Mouse (Mus musculus) heart, postnatal 0 days (tissue): ENCODE results near the gene Smchd1. TPM values are rescaled to one million over a fixed set of nuclear protein-coding genes. Genes with fewer than 3 reads are reported as not detected.

Experiments used
- ATAC-seq: fragments of 200-750 bp; cut with Nextera tagmentation; 2 replicates; pipeline ENCODE4 v1.8.0; 2017; ENCODE audit warnings: low read depth, moderate number of reproducible peaks, moderate library complexity; ENCODE audit not compliant: insufficient read depth
- DNase-seq: peaks from one replicate; pipeline ENCODE4 v3.0.0-alpha.2; 2016; ENCODE audit warnings: low spot score
- H3K27ac ChIP-seq: fragments of 300-500 bp; sonication (generic); 2 replicates; pipeline ENCODE4 v1.5.1; 2014; ENCODE audit warnings: low read depth, mild to moderate bottlenecking
- H3K27me3 ChIP-seq: fragments of 300-500 bp; sonication (generic); 2 replicates; pipeline ENCODE4 v1.6.1; 2014; ENCODE audit warnings: low read length, mixed read lengths; ENCODE audit not compliant: control insufficient read depth, insufficient read depth
- H3K36me3 ChIP-seq: fragments of 300-500 bp; sonication (generic); replicated peaks from 2 replicates; pipeline ENCODE4 v1.6.1; 2014; ENCODE audit warnings: low read length, mixed read lengths; ENCODE audit not compliant: control insufficient read depth, insufficient read depth
- H3K4me1 ChIP-seq: fragments of 300-500 bp; sonication (generic); 2 replicates; pipeline ENCODE4 v1.6.1; 2014; ENCODE audit warnings: antibody characterized with exemption; ENCODE audit not compliant: control insufficient read depth, insufficient read depth
- H3K4me2 ChIP-seq: fragments of 300-500 bp; sonication (generic); 2 replicates; pipeline ENCODE4 v1.6.1; 2014; ENCODE audit warnings: low read depth, mild to moderate bottlenecking, low read length, moderate library complexity
- H3K4me3 ChIP-seq: fragments of 300-500 bp; sonication (generic); 2 replicates; pipeline ENCODE4 v1.5.1; 2014; ENCODE audit warnings: low read depth, low read length
- H3K9ac ChIP-seq: fragments of 300-500 bp; sonication (generic); replicated peaks from 2 replicates; pipeline ENCODE4 v1.6.1; 2014; ENCODE audit warnings: low read depth, low read length, mixed read lengths
- H3K9me3 ChIP-seq: fragments of 300-500 bp; sonication (generic); replicated peaks from 2 replicates; pipeline ENCODE4 v1.6.1; 2016; ENCODE audit warnings: low read length; ENCODE audit not compliant: control insufficient read depth
- CTCF ChIP-seq: IDR thresholded peaks from 2 replicates; pipeline ENCODE4 v1.5.1; 2016; ENCODE audit warnings: antibody characterized with exemption, control low read depth, low read depth
- EP300 ChIP-seq: IDR thresholded peaks from 2 replicates; pipeline ENCODE4 v1.6.1; 2016; ENCODE audit warnings: antibody characterized with exemption, low read depth
- WGBS: fragments of 180-500 bp; shearing (Covaris S2); extraction: QIAGEN DNeasy Blood & Tissue Kit; methylation state at CpG from one replicate; pipeline ENCODE4 v1.1.7; 2014; 5-methylcytosine and 5-hydroxymethylcytosine counted together
- polyA plus RNA-seq: library from polyadenylated mRNA; unstranded; fragments of >200 nt; fragmentation: Nextera tagmentation; extraction: Ambion mirVana; gene quantifications from 2 replicates; pipeline ENCODE4 v1.2.1, GENCODE M21; 2015
- total RNA-seq: library from RNA; depleted of rRNA; stranded (reverse); fragments of >200 nt; gene quantifications from 2 replicates; pipeline ENCODE4 v1.2.3, GENCODE M21; 2014; ENCODE audit warnings: low replicate concordance

The Smchd1 gene
- total and polyA plus RNA-seq, 2 experiments from 2014 or later = 16.1 to 18.7 TPM

GRCm38 (mm10) chr17:71309711-71310485, 165.2 kb downstream of the Smchd1 start:
- TF ChIP-seq EP300 = no peak
- peak overlapping the region; percentile 3; the same call in 1 of the 2 replicates for H3K27ac ChIP-seq
- H3K9me3 ChIP-seq = no peaks in the 10 kb centered on the region
- H3K4me2 ChIP-seq = peak overlapping the region; percentile 93
- 0 out of 2 replicates have a peak, but pooled peaks cover 3% of the 10 kb centered on the region for H3K27me3 ChIP-seq
- ATAC-seq (0 out of 2 replicates have a peak, but pooled peaks have one; percentile 14), DNase-seq (peak; percentile 12)
- peak overlapping the region; percentile 74 for H3K9ac ChIP-seq
- H3K4me1 ChIP-seq = peaks cover 17% of the 10 kb centered on the region
- H3K4me3 ChIP-seq = peak overlapping the region; percentile 75
- 10% methylated on average over 23 of the region's 23 CpGs for WGBS
- no peaks in the 10 kb centered on the region for H3K36me3 ChIP-seq

GRCm38 (mm10) chr17:71309141-71309540, 166.0 kb downstream of the Smchd1 start:
- Histone ChIP-seq H3K9me3 (no peaks in the 10 kb centered on the region), H3K9ac (no peak overlapping the region), H3K36me3 (no peaks in the 10 kb centered on the region), H3K4me1 (peaks cover 17% of the 10 kb centered on the region), H3K4me3 (peak overlapping the region; percentile 75), H3K4me2 (peak overlapping the region; percentile 93), H3K27ac (no peak overlapping the region), H3K27me3 (0 out of 2 replicates have a peak, but pooled peaks cover 3% of the 10 kb centered on the region)
- WGBS = 43% methylated on average over 14 of the region's 14 CpGs
- ATAC-seq (no peak), DNase-seq (no peak)
- no peak for TF ChIP-seq CTCF
- no peak for TF ChIP-seq EP300

- TF ChIP-seq EP300 = no peak
- TF ChIP-seq CTCF = no peak
- no peak overlapping the region for H3K4me2 ChIP-seq
- H3K4me1 ChIP-seq = peaks cover 17% of the 10 kb centered on the region
- no peaks in the 10 kb centered on the region for H3K9me3 ChIP-seq
- 88% methylated on average over 5 of the region's 5 CpGs for WGBS
- no peak for DNase-seq
- H3K9ac ChIP-seq = no peak overlapping the region
- no peak overlapping the region for H3K4me3 ChIP-seq
- ATAC-seq = no peak
- no peaks in the 10 kb centered on the region for H3K36me3 ChIP-seq
- 0 out of 2 replicates have a peak, but pooled peaks cover 3% of the 10 kb centered on the region for H3K27me3 ChIP-seq
- no peak overlapping the region for H3K27ac ChIP-seq
These were observed 166.8 kb downstream of the Smchd1 start for GRCm38 (mm10) chr17:71308296-71308695.

GRCm38 (mm10) chr17:71307251-71307790, 167.8 kb downstream of the Smchd1 start:
- Histone ChIP-seq H3K4me1 (peaks cover 17% of the 10 kb centered on the region), H3K27ac (peak overlapping the region; percentile 63), H3K9me3 (no peaks in the 10 kb centered on the region), H3K4me3 (no peak overlapping the region), H3K36me3 (no peaks in the 10 kb centered on the region), H3K9ac (no peak overlapping the region), H3K4me2 (peak overlapping the region; percentile 22; the same call in 1 of the 2 replicates), H3K27me3 (0 out of 2 replicates have a peak, but pooled peaks cover 3% of the 10 kb centered on the region)
- DNase-seq (peak; percentile 80), ATAC-seq (peak; percentile 52; the same call in 1 of the 2 replicates)
- TF ChIP-seq CTCF (no peak), EP300 (no peak)
- 66% methylated on average over 10 of the region's 10 CpGs for WGBS

GRCm38 (mm10) chr17:71306716-71307115, 168.4 kb downstream of the Smchd1 start:
- Histone ChIP-seq H3K4me1 (peaks cover 17% of the 10 kb centered on the region), H3K4me3 (no peak overlapping the region), H3K36me3 (no peaks in the 10 kb centered on the region), H3K9me3 (no peaks in the 10 kb centered on the region), H3K4me2 (peak overlapping the region; percentile 22; the same call in 1 of the 2 replicates), H3K27me3 (0 out of 2 replicates have a peak, but pooled peaks cover 3% of the 10 kb centered on the region), H3K27ac (peak overlapping the region; percentile 63; the same call in 1 of the 2 replicates), H3K9ac (no peak overlapping the region)
- TF ChIP-seq CTCF (no peak), EP300 (no peak)
- ATAC-seq (no peak), DNase-seq (no peak)
- 75% methylated on average over 4 of the region's 4 CpGs for WGBS
